Mouse (Mus musculus): Measurements from ENCODE around the gene Foxo6.

DNA sequence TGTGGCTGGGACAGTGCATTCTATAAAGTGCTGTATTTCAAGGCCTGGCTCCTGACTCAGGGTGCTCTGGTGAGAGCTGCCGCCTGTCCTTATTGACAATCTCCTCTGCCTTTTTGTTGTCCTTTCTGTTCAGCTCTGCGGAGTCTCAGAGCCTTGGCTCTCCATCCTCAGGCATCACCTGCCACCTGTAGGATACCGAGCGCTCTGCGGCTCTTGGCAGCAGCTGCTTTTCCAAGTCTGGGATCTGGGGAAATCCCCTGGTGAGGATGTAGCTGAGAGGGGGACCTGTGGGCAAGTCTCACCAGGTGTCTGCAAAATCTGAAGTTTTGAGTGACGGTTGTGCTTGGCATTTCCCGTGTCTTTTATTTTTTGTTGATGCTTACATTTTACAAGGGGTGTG, 12.1 kb upstream of the Foxo6 start:
- TF ChIP-seq CTCF (IDR thresholded peaks at IDR 0.05; ENCODE audit: extremely low read depth, insufficient read depth, insufficient read length, insufficient replicate concordance) (no peak), POLR2A (IDR thresholded peaks at IDR 0.05; ENCODE audit: low read depth, low read length) (no peak)

Measured in spleen, adult 2 months (tissue).